Mouse (Mus musculus) gastrocnemius, postnatal 4 days (tissue): ENCODE results near the gene Ephx4. TPM values are rescaled to one million over a fixed set of nuclear protein-coding genes. Genes with fewer than 3 reads are reported as not detected.

ENCODE experiments used
- DNase-seq, 2 experiments: peaks; one replicate each; pipeline ENCODE4 v3.0.0; 2021 to 2022; ENCODE audit warnings: low spot score in 2 of 2, mixed read lengths in 2 of 2
- total RNA-seq, 2 experiments: library from RNA; stranded (reverse); gene quantifications; 2 replicates each; pipeline ENCODE4 v1.2.3; 2021

The Ephx4 gene
- total RNA-seq, 2 experiments from 2014 or later = 3.5 to 4.2 TPM

GRCm38 (mm10) chr5:107421676-107422075, 19.1 kb downstream of the Ephx4 start:
- no peak for DNase-seq

GRCm38 (mm10) chr5:107431249-107431648, 28.7 kb downstream of the Ephx4 start, which contains the start of gene Lpcat2b:
Gene Lpcat2b, plus strand, starts transcription at chr5:107431549.
- DNase-seq = no peak

GRCm38 (mm10) chr5:107434001-107434400, 31.5 kb downstream of the Ephx4 start:
- DNase-seq = no peak

- DNase-seq = no peak
These were observed 33.6 kb downstream of the Ephx4 start for GRCm38 (mm10) chr5:107436185-107436584.

- DNase-seq = no peak
These were observed 34.2 kb downstream of the Ephx4 start for GRCm38 (mm10) chr5:107436587-107437209.

GRCm38 (mm10) chr5:107437464-107438281, 35.1 kb downstream of the Ephx4 start, which contains the start of gene Btbd8:
Gene Btbd8, plus strand, starts transcription at chr5:107437997.
- peak; percentile 95 to 96 for DNase-seq

GRCm38 (mm10) chr5:107438353-107438752, 35.8 kb downstream of the Ephx4 start:
- no peak for DNase-seq

- DNase-seq = no peak
These were observed 39.3 kb downstream of the Ephx4 start for GRCm38 (mm10) chr5:107441881-107442280.

- DNase-seq = no peak
These were observed 41.7 kb downstream of the Ephx4 start for GRCm38 (mm10) chr5:107444251-107444650.

- DNase-seq = no peak
These were observed 45.4 kb downstream of the Ephx4 start for GRCm38 (mm10) chr5:107447977-107448376.

GRCm38 (mm10) chr5:107448784-107449183, 46.2 kb downstream of the Ephx4 start:
- DNase-seq = no peak

GRCm38 (mm10) chr5:107449620-107450019, 47.1 kb downstream of the Ephx4 start:
- no peak for DNase-seq

GRCm38 (mm10) chr5:107450299-107450698, 47.8 kb downstream of the Ephx4 start:
- DNase-seq = no peak

GRCm38 (mm10) chr5:107462147-107463076, 59.9 kb downstream of the Ephx4 start:
- DNase-seq = no peak

GRCm38 (mm10) chr5:107466501-107466900, 64.0 kb downstream of the Ephx4 start:
- DNase-seq = no peak

- DNase-seq = no peak
These were observed 64.6 kb downstream of the Ephx4 start for GRCm38 (mm10) chr5:107467098-107467497.

GRCm38 (mm10) chr5:107470600-107471329, 68.2 kb downstream of the Ephx4 start:
- no peak for DNase-seq
